ENCODE assay signal across 29 mouse cellular contexts in genomic region chr17:83723064-83723463, GRCm38 (mm10). TPM values are rescaled to one million over a fixed set of nuclear protein-coding genes. Genes with fewer than 3 reads are reported as not detected.
A peak's percentile ranks its signal among the peaks of the same experiment; 100 is the strongest.
DNase-seq lines count a peak whose midpoint lies in the region; ATAC-seq and TF ChIP-seq lines count a peak whose summit lies in the region.
"Had no signal": no experiment of that assay in that cellular context is flagged by ENCODE, and none has a peak within 500 bp of the region (broad histone marks: within the 10 kb centered on the region; RNA-seq: fewer than 3 reads in every experiment).

No protein-coding gene starts in this region.

- no peaks in the 10 kb centered on the region for H3K9me3 ChIP-seq in heart, postnatal 0 days (replicated peaks; ENCODE audit: control insufficient read depth, low read length)
- no peaks in the 10 kb centered on the region for H3K9me3 ChIP-seq in megakaryocyte, embryonic 14.5 days
- no peaks in the 10 kb centered on the region for H3K9me3 ChIP-seq in neural tube, embryonic 15.5 days (replicated peaks)
- no peaks in the 10 kb centered on the region for H3K9me3 ChIP-seq in hindbrain, postnatal 0 days (ENCODE audit: low read length)
- H3K9me3 ChIP-seq: limb, embryonic 13.5 days; midbrain, embryonic 13.5 days had no signal

- intact Hi-C loops in heart, postnatal 10 days (cut with DNase I) = no loop called here
- intact Hi-C loops in heart, postnatal 25 days (cut with DNase I) = no loop called here

- H3K9ac ChIP-seq in heart, postnatal 0 days (replicated peaks; ENCODE audit: low read depth, low read length) = no peak overlapping the region; the same call in 1 of the 2 replicates
- H3K9ac ChIP-seq in neural tube, embryonic 15.5 days (replicated peaks) = no peak overlapping the region; the same call in 1 of the 2 replicates
- no peak overlapping the region for H3K9ac ChIP-seq in hindbrain, postnatal 0 days (replicated peaks; ENCODE audit: low read length)
- H3K9ac ChIP-seq: hindbrain, embryonic 14.5 days; limb, embryonic 13.5 days; midbrain, embryonic 13.5 days had no signal

- H3K27ac ChIP-seq in heart, postnatal 0 days (ENCODE audit: low read depth) = no peak overlapping the region
- peak overlapping the region; percentile 45; the same call in 1 of the 2 replicates for H3K27ac ChIP-seq in neural tube, embryonic 15.5 days (replicated peaks)
- no peak overlapping the region for H3K27ac ChIP-seq in hindbrain, postnatal 0 days
- H3K27ac ChIP-seq: gastrocnemius, adult 2 months; hindbrain, embryonic 14.5 days; layer of hippocampus, adult 2 months; left cerebral cortex, adult 2 months; limb, embryonic 13.5 days; midbrain, embryonic 13.5 days had no signal

- TF ChIP-seq EP300 in heart, postnatal 0 days (IDR thresholded peaks at IDR 0.05; ENCODE audit: low read depth) = no peak

- 37% methylated on average over 9 of the region's 9 CpGs for WGBS in heart, postnatal 0 days
- WGBS in neural tube, embryonic 15.5 days = 77% methylated on average over 9 of the region's 9 CpGs
- WGBS in hindbrain, postnatal 0 days = 64% methylated on average over 9 of the region's 9 CpGs

- H3K4me2 ChIP-seq in heart, postnatal 0 days (ENCODE audit: low read depth, low read length) = no peak overlapping the region
- no peak overlapping the region for H3K4me2 ChIP-seq in neural tube, embryonic 15.5 days
- no peak overlapping the region for H3K4me2 ChIP-seq in hindbrain, postnatal 0 days (ENCODE audit: low read depth, low read length)
- H3K4me2 ChIP-seq: hindbrain, embryonic 14.5 days; limb, embryonic 13.5 days; midbrain, embryonic 13.5 days had no signal

- no peaks in the 10 kb centered on the region for H3K27me3 ChIP-seq in heart, postnatal 0 days (ENCODE audit: control insufficient read depth, insufficient read depth, low read length)
- H3K27me3 ChIP-seq in megakaryocyte, embryonic 14.5 days (replicated peaks) = no peaks in the 10 kb centered on the region
- no peaks in the 10 kb centered on the region for H3K27me3 ChIP-seq in neural tube, embryonic 15.5 days (replicated peaks)
- H3K27me3 ChIP-seq in hindbrain, postnatal 0 days (ENCODE audit: insufficient read depth, low read length) = no peaks in the 10 kb centered on the region
- H3K27me3 ChIP-seq: CH12.LX; limb, embryonic 13.5 days; midbrain, embryonic 13.5 days had no signal

- H3K4me3 ChIP-seq in heart, postnatal 0 days (ENCODE audit: low read depth, low read length) = no peak overlapping the region
- peak overlapping the region; percentile 42 for H3K4me3 ChIP-seq in megakaryocyte, embryonic 14.5 days (replicated peaks)
- H3K4me3 ChIP-seq in neural tube, embryonic 15.5 days (replicated peaks) = no peak overlapping the region
- H3K4me3 ChIP-seq in hindbrain, postnatal 0 days (ENCODE audit: low read length) = no peak overlapping the region
- H3K4me3 ChIP-seq: erythroblast, embryonic 14.5 days; gastrocnemius, adult 2 months; layer of hippocampus, adult 2 months; left cerebral cortex, adult 2 months; limb, embryonic 13.5 days; midbrain, embryonic 13.5 days had no signal

- H3K4me1 ChIP-seq in heart, postnatal 0 days (ENCODE audit: control insufficient read depth, insufficient read depth) = no peaks in the 10 kb centered on the region
- H3K4me1 ChIP-seq in megakaryocyte, embryonic 14.5 days = peaks cover 93% of the 10 kb centered on the region
- H3K4me1 ChIP-seq in neural tube, embryonic 15.5 days = peaks cover 8% of the 10 kb centered on the region
- no peaks in the 10 kb centered on the region for H3K4me1 ChIP-seq in hindbrain, postnatal 0 days (ENCODE audit: insufficient read depth, low read length)

- TF ChIP-seq CTCF in heart, postnatal 0 days (IDR thresholded peaks at IDR 0.05; ENCODE audit: low read depth) = no peak
- no peak for TF ChIP-seq CTCF in hindbrain, postnatal 0 days (IDR thresholded peaks at IDR 0.05; ENCODE audit: low read depth)

- ATAC-seq in heart, postnatal 0 days (ENCODE audit: insufficient read depth, low read depth) = peak; percentile 36; the same call in 1 of the 2 replicates
- ATAC-seq in megakaryocyte, adult 5-6 weeks (ENCODE audit: poor library complexity, severe bottlenecking) = no peak
- no peak for ATAC-seq in neural tube, embryonic 15.5 days (ENCODE audit: low FRiP score)
- ATAC-seq in hindbrain, postnatal 0 days = no peak
- ATAC-seq: forebrain, embryonic 16.5 days; inflammation-experienced regulatory T-cells, adult 6 months; midbrain, embryonic 13.5 days had no signal

- peak; percentile 84 for DNase-seq in heart, adult 11 months
- DNase-seq in heart, postnatal 10 days = no peak
- peak; percentile 20 for DNase-seq in heart, postnatal 0 days (ENCODE audit: low spot score)
- DNase-seq in heart, postnatal 25 days (ENCODE audit: low spot score) = no peak
- DNase-seq in hindbrain, postnatal 0 days (ENCODE audit: low spot score) = no peak
- DNase-seq: adrenal gland, postnatal 25 days; cerebellum, adult 2 months; cerebellum, postnatal 14 days; gastrocnemius, adult 2 months; gastrocnemius, postnatal 36 days; kidney, adult 11 months; kidney, postnatal 36 days; lung, postnatal 36 days; right cerebral cortex, adult 18-20 months; spleen, adult 18-20 months; thymus, adult 2 months; thymus, postnatal 36 days had no signal

- no peaks in the 10 kb centered on the region for H3K36me3 ChIP-seq in heart, postnatal 0 days (replicated peaks; ENCODE audit: control insufficient read depth, insufficient read depth, low read length)
- peaks cover 95% of the 10 kb centered on the region for H3K36me3 ChIP-seq in megakaryocyte, embryonic 14.5 days (replicated peaks; ENCODE audit: low read length)
- peaks cover 7% of the 10 kb centered on the region for H3K36me3 ChIP-seq in neural tube, embryonic 15.5 days
- H3K36me3 ChIP-seq in hindbrain, postnatal 0 days (ENCODE audit: insufficient read depth, low read length) = no peaks in the 10 kb centered on the region

RNA-seq across cellular contexts. Expression of gene Mta3, which starts 17.1 kb away (rescaled TPM):
- total RNA-seq in heart, postnatal 10 days (2021) = 10 to 100 TPM; 29.2 to 30.2 TPM
- 28.3 and 34.7 TPM in 2 replicates for total RNA-seq in heart, postnatal 0 days (2014; rRNA removed; ENCODE audit: low replicate concordance)
- 34.3 and 34.6 TPM in 2 replicates for polyA plus RNA-seq in heart, postnatal 0 days (2015; fragmentation: Nextera tagmentation; extraction: Ambion mirVana)
- total RNA-seq in heart, postnatal 25 days (2021) = 10 to 100 TPM; 20.7 to 20.9 TPM
- polyA plus RNA-seq in megakaryocyte, embryonic 14.5 days (2012; ENCODE audit: insufficient read depth, low replicate concordance) = 183 and 216 TPM in 2 replicates
- total RNA-seq in megakaryocyte, adult 5-6 weeks (2015) = 79.2 and 84.9 TPM in 2 replicates
- 65.7 and 74.1 TPM in 2 replicates for total RNA-seq in megakaryocyte, adult 5-6 weeks (2017)
- 34.8 and 43.2 TPM in 2 replicates for polyA plus RNA-seq in neural tube, embryonic 15.5 days (2015; fragmentation: Nextera tagmentation; extraction: Ambion mirVana)
- total RNA-seq in hindbrain, postnatal 0 days (2014; rRNA removed) = 31.7 and 58.5 TPM in 2 replicates
- polyA plus RNA-seq in hindbrain, postnatal 0 days (2015; fragmentation: Nextera tagmentation; extraction: Ambion mirVana) = 33.0 and 36.8 TPM in 2 replicates

Comparison
In these comparisons a context has a peak if more than half of its experiments do, and no peak if none do; other contexts are left out.
1. DNase-seq: peak in heart, adult 11 months (single experiment) and heart, postnatal 0 days (single experiment); none in heart, postnatal 10 days (0 of 2), heart, postnatal 25 days (single experiment) and hindbrain, postnatal 0 days (single experiment).